Mouse (Mus musculus): ENCODE data around the gene Mrpl54.

DNA sequence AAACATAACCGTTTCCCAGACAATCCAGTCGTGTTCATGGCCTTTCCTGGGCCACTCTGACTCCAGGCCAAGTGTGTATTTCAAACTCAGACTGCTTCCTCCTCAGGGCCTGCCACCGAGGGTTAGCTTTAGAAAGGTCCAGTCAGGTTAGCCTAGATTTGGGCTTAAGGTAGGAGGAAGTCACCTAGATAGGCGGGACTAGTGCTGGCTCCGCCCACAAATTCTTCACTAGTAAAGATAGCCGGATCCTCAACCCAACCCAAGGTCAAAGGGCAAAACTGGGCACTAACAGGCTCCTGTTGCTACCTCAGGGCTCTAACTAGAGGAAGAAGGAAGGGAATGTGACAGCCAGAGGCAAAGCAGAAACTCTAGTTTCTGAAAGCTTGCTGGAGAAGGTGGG is 19.9 kb upstream of the Mrpl54 start:
- no peak for TF ChIP-seq CTCF (IDR thresholded peaks at IDR 0.05; ENCODE audit: borderline replicate concordance, control insufficient read depth, extremely low read depth, insufficient read depth, low read length, poor library complexity)
- TF ChIP-seq POLR2A (IDR thresholded peaks at IDR 0.05; ENCODE audit: control insufficient read depth, extremely low read depth, insufficient read depth, low read length, poor library complexity), result no peak

Measured in thymus, adult 2 months (tissue).